Mouse (Mus musculus) intestine, embryonic 15.5 days (tissue): ENCODE measurements around the gene Dhx32. TPM values are rescaled to one million over a fixed set of nuclear protein-coding genes. Genes with fewer than 3 reads are reported as not detected.
A peak's percentile ranks its signal among the peaks of the same experiment; 100 is the strongest.

ENCODE experiments used
- ATAC-seq: fragments of 200-750 bp; cut with Nextera tagmentation; 2 replicates; pipeline ENCODE4 v1.8.0; 2017; ENCODE audit warnings: moderate TSS enrichment, moderate library complexity
- H3K27ac ChIP-seq: fragments of 300-500 bp; sonication (generic); 2 replicates; pipeline ENCODE4 v1.5.1; 2015; ENCODE audit warnings: mild to moderate bottlenecking, inconsistent platforms
- H3K27me3 ChIP-seq: fragments of 300-500 bp; sonication (generic); replicated peaks from 2 replicates; pipeline ENCODE4 v1.6.1; 2015; ENCODE audit warnings: inconsistent platforms
- H3K36me3 ChIP-seq: fragments of 300-500 bp; sonication (generic); 2 replicates; pipeline ENCODE4 v1.6.1; 2015; ENCODE audit warnings: inconsistent platforms
- H3K4me1 ChIP-seq: fragments of 300-500 bp; sonication (generic); replicated peaks from 2 replicates; pipeline ENCODE4 v1.6.1; 2015; ENCODE audit warnings: inconsistent platforms
- H3K4me2 ChIP-seq: fragments of 300-500 bp; sonication (generic); replicated peaks from 2 replicates; pipeline ENCODE4 v1.6.1; 2015; ENCODE audit warnings: mild to moderate bottlenecking, inconsistent platforms
- H3K4me3 ChIP-seq: fragments of 300-500 bp; sonication (generic); replicated peaks from 2 replicates; pipeline ENCODE4 v1.5.1; 2015; ENCODE audit warnings: inconsistent platforms
- H3K9ac ChIP-seq: fragments of 300-500 bp; sonication (generic); 2 replicates; pipeline ENCODE4 v1.6.1; 2015; ENCODE audit warnings: inconsistent platforms
- H3K9me3 ChIP-seq: fragments of 300-500 bp; sonication (generic); 2 replicates; pipeline ENCODE4 v1.6.1; 2016; ENCODE audit warnings: inconsistent platforms
- WGBS: fragments of 180-500 bp; shearing (Covaris S2); methylation state at CpG from one replicate; pipeline ENCODE4 v1.1.7; 2015; 5-methylcytosine and 5-hydroxymethylcytosine counted together
- polyA plus RNA-seq: library from polyadenylated mRNA; unstranded; fragments of >200 nt; fragmentation: Nextera tagmentation; extraction: Ambion mirVana; gene quantifications from 2 replicates; pipeline ENCODE4 v1.2.1, GENCODE M21; 2015

Dhx32 gene
- polyA plus RNA-seq, 1 experiment from 2014 or later: 76.2 TPM

DNA sequence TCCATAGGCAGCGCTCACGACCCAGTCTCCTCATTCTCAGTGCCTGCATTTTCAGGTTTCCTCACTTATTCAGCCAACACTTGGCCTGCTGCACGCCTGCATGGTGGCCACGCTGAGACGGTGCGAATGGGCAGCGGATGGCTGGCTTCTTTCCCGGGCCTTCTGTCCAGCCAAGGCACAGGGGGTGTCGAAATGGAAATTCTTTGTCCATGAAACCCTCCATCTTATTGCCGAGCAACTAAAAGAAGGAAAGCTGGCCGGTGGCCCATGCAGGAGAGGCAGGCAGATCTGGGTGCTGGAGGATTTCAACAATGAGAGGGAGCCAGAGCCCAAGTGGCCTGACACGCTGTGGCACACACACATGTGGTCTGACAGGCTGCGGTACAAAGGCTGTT lies 16.7 kb downstream of the Dhx32 start:
- H3K27me3 ChIP-seq: no peaks in the 10 kb centered on the region
- no peak overlapping the region for H3K27ac ChIP-seq
- no peaks in the 10 kb centered on the region for H3K9me3 ChIP-seq
- H3K9ac ChIP-seq: no peak overlapping the region
- 90% methylated on average over 13 of the region's 13 CpGs for WGBS
- ATAC-seq: no peak
- no peak overlapping the region for H3K4me3 ChIP-seq
- H3K36me3 ChIP-seq: no peaks in the 10 kb centered on the region
- H3K4me2 ChIP-seq: no peak overlapping the region
- H3K4me1 ChIP-seq: no peaks in the 10 kb centered on the region; the same call in 1 of the 2 replicates

DNA sequence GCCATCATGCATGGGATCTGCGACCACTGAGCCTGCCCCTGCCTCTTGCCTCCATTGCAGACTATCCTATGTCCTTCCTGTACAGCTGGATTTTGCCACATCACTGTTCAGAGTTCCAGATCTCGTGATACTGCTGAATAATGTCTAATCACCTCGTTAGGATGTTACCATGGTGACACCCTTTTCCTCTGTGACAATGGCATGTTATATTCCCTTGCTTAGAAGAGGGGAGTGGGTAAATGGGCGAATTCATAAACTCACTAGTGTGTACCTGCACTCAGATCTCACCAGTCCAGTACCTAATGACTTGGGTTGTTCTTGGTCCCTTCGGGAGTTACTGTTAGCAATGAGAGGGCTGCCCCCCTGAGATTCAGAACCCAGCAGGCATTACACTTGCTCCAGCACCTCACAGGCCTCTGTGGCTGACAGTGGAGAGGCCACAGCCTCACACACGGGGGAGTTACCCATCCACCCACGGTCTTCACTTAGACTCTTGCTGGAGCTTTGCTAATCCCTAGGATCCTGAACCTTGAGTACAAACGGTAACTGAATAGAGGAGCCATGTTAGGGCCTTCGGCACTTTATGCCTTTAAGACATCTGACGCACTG lies 17.2 kb downstream of the Dhx32 start:
- Histone ChIP-seq H3K36me3 (no peaks in the 10 kb centered on the region), H3K4me1 (no peaks in the 10 kb centered on the region; the same call in 1 of the 2 replicates), H3K4me2 (no peak overlapping the region), H3K27me3 (no peaks in the 10 kb centered on the region), H3K4me3 (no peak overlapping the region), H3K9ac (no peak overlapping the region), H3K9me3 (no peaks in the 10 kb centered on the region), H3K27ac (no peak overlapping the region)
- 78% methylated on average over 10 of the region's 10 CpGs for WGBS
- ATAC-seq: no peak

DNA sequence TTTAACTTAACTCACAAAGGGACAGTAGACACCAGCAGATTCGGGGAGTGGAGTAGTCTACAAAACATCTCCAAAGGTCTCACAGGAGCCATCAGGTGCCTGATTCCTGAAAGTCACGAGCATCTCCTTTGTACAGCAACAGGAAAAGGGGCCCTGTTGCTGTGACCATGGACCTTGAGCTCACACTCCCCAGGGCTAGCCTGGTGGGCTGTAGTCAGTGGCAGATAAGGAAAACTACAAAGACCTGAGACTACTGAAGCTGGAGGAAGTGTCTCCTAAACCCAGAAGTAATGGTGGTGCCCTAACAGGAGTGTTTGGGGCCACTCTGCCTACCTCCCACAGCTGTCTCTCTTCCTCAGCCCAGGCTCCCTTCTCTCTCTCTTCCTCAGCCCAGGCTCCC lies 18.1 kb downstream of the Dhx32 start:
- Histone ChIP-seq H3K27ac (peak overlapping the region; percentile 78), H3K27me3 (no peaks in the 10 kb centered on the region), H3K36me3 (no peaks in the 10 kb centered on the region), H3K9me3 (no peaks in the 10 kb centered on the region), H3K4me2 (no peak overlapping the region), H3K4me1 (peaks cover 6% of the 10 kb centered on the region; the same call in 1 of the 2 replicates), H3K4me3 (no peak overlapping the region), H3K9ac (no peak overlapping the region)
- ATAC-seq: peak; percentile 87
- 57% methylated on average over 2 of the region's 2 CpGs for WGBS

DNA sequence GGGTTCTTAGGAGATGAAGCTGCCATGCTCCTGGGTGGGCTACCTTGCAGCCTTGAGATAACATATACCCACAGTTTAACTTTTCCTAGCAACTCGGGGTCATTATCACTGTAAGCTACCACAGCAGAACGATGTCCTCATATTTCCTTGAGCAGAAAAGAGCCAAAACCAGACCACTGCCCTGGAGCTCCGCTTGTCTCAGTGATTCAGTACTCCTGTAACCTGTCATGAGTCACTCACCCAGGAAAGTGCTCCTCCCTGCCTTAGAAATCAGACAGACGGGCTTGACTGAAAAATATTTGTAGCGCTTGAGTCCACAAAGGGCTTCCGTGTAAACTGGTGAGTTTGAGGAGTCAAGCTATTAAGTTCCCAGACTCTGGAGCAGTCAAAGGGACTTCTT lies 19.8 kb downstream of the Dhx32 start:
- H3K4me1 ChIP-seq: peaks cover 7% of the 10 kb centered on the region; the same call in 1 of the 2 replicates
- peaks cover 5% of the 10 kb centered on the region; the same call in 1 of the 2 replicates for H3K36me3 ChIP-seq
- no peaks in the 10 kb centered on the region for H3K27me3 ChIP-seq
- 70% methylated on average over 6 of the region's 6 CpGs for WGBS
- H3K27ac ChIP-seq: no peak overlapping the region
- H3K4me2 ChIP-seq: no peak overlapping the region
- no peaks in the 10 kb centered on the region for H3K9me3 ChIP-seq
- H3K4me3 ChIP-seq: no peak overlapping the region
- no peak for ATAC-seq
- H3K9ac ChIP-seq: no peak overlapping the region

DNA sequence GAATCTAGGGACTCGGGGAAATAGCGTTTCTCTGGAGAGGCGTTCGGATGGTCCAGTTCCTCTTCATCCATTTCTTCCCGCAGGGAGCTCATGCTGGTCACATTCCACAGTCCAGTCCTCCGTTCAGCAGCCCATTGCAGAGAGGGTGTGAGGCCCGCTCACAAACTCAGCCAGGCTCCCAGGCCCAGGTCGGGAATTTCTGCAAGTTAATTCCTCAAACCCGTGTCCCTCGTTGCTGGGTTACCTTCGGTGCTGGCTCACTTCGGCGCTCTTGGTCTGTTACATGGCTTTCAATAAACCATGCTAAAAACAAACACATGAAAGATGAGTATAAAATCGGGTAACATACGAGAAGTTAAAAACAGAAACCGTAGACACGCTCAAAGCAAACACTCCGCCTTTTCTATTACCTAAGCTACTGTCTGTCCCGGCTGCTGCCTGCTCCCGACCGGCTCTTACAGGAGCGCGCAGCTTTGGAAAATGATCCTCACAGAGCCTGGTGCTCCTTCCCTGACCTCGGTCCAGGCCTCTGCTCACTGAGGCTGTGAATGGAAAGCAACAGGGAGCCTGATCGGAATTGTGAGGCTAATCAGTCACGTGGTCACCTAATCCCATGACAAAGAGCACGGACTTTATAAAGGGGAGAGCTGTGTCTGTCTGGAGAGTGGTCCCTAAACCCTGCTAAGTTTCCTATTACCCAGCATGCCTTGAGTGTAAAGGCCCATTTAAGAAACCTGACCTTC lies 22.7 kb downstream of the Dhx32 start:
- peaks cover 5% of the 10 kb centered on the region; the same call in 1 of the 2 replicates for H3K36me3 ChIP-seq
- no peaks in the 10 kb centered on the region for H3K9me3 ChIP-seq
- H3K4me2 ChIP-seq: peak overlapping the region; percentile 30; the same call in 1 of the 2 replicates
- H3K27me3 ChIP-seq: no peaks in the 10 kb centered on the region
- no peak overlapping the region; the same call in 1 of the 2 replicates for H3K9ac ChIP-seq
- WGBS: 23% methylated on average over 27 of the region's 27 CpGs
- peak overlapping the region; percentile 13; the same call in 1 of the 2 replicates for H3K27ac ChIP-seq
- H3K4me1 ChIP-seq: 0 out of 2 replicates have a peak, but pooled peaks cover 7% of the 10 kb centered on the region
- H3K4me3 ChIP-seq: no peak overlapping the region
- ATAC-seq: peak; percentile 62

DNA sequence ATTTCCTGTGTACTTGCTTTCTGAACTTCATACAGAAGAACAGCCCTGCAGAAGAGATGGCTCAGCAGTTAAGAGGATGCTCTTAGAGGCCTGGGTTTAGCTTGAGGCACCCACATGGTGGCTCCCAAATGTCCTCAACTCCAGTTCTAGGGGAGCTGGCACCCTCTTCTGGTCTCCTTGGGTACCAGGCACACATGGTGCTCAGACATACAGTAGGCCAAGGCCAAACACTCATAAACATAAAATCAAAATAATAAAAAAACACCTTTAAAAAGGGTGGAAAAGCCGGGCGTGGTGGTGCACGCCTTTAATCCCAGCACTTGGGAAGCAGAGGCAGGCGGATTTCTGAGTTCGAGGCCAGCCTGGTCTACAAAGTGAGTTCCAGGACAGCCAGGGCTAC lies 23.8 kb downstream of the Dhx32 start:
- 93% methylated on average over 5 of the region's 5 CpGs for WGBS
- Histone ChIP-seq H3K4me2 (no peak overlapping the region), H3K27me3 (no peaks in the 10 kb centered on the region), H3K9ac (no peak overlapping the region), H3K9me3 (no peaks in the 10 kb centered on the region), H3K4me3 (no peak overlapping the region), H3K27ac (no peak overlapping the region), H3K36me3 (peaks cover 5% of the 10 kb centered on the region; the same call in 1 of the 2 replicates), H3K4me1 (0 out of 2 replicates have a peak, but pooled peaks cover 7% of the 10 kb centered on the region)
- ATAC-seq: no peak

DNA sequence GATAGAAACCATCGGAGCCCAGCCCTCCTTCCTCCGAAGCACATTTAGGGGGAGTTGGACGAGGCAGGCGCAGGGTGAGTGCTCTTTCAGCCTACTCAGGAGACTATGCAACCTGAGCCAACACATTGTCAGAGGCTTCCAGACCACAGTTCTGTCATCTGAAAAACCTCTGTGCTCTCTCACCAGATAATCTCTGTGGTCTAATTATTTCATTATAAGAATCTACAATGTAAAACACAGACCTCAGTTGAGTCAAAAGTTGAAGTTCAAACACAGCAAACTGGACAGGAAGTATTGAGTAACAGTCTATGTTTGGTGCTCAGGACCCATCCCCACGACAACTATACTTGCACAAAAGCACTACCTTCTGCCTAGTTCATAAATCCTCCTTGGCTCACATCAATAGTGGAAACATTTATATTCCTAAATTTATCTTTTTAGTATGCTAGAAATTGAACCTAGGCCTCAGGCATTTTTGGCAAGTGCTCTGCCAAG lies 24.5 kb downstream of the Dhx32 start:
- 56% methylated on average over 5 of the region's 5 CpGs for WGBS
- Histone ChIP-seq H3K36me3 (peaks cover 5% of the 10 kb centered on the region; the same call in 1 of the 2 replicates), H3K4me2 (no peak overlapping the region), H3K27ac (no peak overlapping the region), H3K9ac (no peak overlapping the region), H3K4me3 (no peak overlapping the region), H3K27me3 (no peaks in the 10 kb centered on the region), H3K4me1 (0 out of 2 replicates have a peak, but pooled peaks cover 7% of the 10 kb centered on the region), H3K9me3 (no peaks in the 10 kb centered on the region)
- ATAC-seq: no peak

DNA sequence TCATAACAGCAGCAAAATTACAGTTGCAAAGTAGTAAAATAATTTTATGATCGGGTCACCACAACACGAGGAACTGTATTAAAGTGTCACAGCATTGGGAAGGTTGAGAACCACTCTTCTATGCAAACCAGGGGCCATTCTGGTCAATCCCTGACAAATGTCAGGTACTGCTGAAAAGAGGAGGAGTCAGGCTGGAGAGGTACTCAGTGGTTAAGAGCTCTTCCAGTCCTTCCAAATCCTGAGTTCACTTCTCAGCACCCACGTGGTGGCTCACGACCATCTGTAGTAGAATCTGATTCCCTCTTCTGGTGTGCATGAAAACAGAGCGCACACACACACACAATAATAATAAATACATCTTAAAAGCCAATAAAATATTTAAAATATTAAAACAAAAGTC lies 31.4 kb downstream of the Dhx32 start:
- Histone ChIP-seq H3K9ac (no peak overlapping the region), H3K36me3 (no peaks in the 10 kb centered on the region), H3K27ac (no peak overlapping the region), H3K4me2 (no peak overlapping the region), H3K4me3 (no peak overlapping the region), H3K4me1 (peaks cover 3% of the 10 kb centered on the region; the same call in 1 of the 2 replicates), H3K9me3 (no peaks in the 10 kb centered on the region), H3K27me3 (no peaks in the 10 kb centered on the region)
- no peak for ATAC-seq
- WGBS: 80% methylated on average over 5 of the region's 5 CpGs

DNA sequence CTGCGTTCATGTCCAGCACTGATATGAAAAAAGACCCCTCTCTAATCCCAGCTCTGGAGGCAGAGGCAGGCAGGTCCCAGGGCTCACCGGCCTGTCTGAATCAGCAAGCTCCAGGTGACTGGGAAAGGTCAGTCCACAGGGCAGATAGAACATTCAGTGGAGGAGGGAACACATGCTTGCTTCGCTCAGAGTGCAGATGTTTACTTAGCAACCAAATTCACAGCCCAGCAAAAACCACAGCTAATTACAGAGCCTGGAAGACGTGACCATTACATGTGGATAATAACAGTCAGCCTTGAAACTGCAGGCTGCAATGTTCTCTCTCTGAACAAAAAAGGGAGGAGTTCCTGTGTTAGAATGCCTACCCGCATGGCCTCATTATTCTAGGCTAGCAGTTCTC lies 31.9 kb downstream of the Dhx32 start:
- H3K4me1 ChIP-seq: peaks cover 3% of the 10 kb centered on the region; the same call in 1 of the 2 replicates
- no peaks in the 10 kb centered on the region for H3K36me3 ChIP-seq
- no peak overlapping the region for H3K4me2 ChIP-seq
- H3K9me3 ChIP-seq: no peaks in the 10 kb centered on the region
- 56% methylated on average over 5 of the region's 5 CpGs for WGBS
- no peak overlapping the region for H3K27ac ChIP-seq
- no peak overlapping the region for H3K4me3 ChIP-seq
- ATAC-seq: peak; percentile 79
- no peaks in the 10 kb centered on the region for H3K27me3 ChIP-seq
- no peak overlapping the region for H3K9ac ChIP-seq

DNA sequence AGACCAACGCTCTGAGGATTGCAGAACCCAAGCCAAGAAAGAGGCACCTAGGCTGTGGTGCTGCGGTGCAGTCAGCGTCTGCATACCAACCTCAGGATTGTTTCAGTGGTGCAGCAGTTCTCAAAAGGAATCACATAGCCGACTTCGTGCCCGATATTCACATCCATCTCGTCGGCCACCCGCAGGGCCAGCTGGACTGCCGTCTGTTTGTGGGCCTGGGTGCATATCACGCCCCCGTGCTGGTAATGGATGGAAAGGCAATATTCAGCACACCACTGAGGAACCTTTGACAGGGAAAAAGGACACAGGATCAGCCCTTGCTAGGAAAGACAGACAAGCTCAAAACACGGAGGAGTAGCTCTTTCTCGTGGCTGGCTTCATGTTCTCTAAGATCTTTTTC lies 33.8 kb downstream of the Dhx32 start:
- no peak overlapping the region for H3K4me3 ChIP-seq
- no peaks in the 10 kb centered on the region for H3K9me3 ChIP-seq
- H3K4me2 ChIP-seq: no peak overlapping the region
- no peak overlapping the region for H3K9ac ChIP-seq
- peaks cover 3% of the 10 kb centered on the region; the same call in 1 of the 2 replicates for H3K4me1 ChIP-seq
- H3K36me3 ChIP-seq: no peaks in the 10 kb centered on the region
- WGBS: 64% methylated on average over 14 of the region's 14 CpGs
- H3K27me3 ChIP-seq: no peaks in the 10 kb centered on the region
- H3K27ac ChIP-seq: no peak overlapping the region
- ATAC-seq: no peak

DNA sequence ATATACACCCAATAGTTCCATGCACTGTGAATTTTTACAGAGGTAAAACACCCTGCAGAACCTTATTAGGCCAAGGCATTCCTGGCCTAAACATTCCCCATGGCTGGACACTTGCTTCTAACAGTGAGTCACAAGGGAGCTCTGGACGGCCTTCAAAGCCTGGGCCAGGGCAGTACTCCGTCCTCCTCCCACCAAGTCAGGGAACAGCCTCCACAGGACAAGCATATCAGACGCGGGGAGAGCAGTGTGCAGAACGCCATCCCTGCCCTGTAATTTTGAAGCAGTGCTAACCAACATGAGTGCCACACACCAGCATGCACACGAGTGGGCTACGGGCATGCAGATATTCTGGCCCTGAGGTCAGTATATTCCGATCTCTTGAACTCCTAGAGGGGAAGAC lies 35.2 kb downstream of the Dhx32 start:
- H3K27ac ChIP-seq: 0 out of 2 replicates have a peak overlapping the region, but pooled peaks have one; percentile 33
- H3K9ac ChIP-seq: no peak overlapping the region
- no peak overlapping the region for H3K4me3 ChIP-seq
- H3K9me3 ChIP-seq: no peaks in the 10 kb centered on the region
- WGBS: 76% methylated on average over 8 of the region's 8 CpGs
- H3K4me2 ChIP-seq: no peak overlapping the region
- H3K36me3 ChIP-seq: no peaks in the 10 kb centered on the region
- no peaks in the 10 kb centered on the region for H3K27me3 ChIP-seq
- ATAC-seq: no peak
- peaks cover 3% of the 10 kb centered on the region; the same call in 1 of the 2 replicates for H3K4me1 ChIP-seq

DNA sequence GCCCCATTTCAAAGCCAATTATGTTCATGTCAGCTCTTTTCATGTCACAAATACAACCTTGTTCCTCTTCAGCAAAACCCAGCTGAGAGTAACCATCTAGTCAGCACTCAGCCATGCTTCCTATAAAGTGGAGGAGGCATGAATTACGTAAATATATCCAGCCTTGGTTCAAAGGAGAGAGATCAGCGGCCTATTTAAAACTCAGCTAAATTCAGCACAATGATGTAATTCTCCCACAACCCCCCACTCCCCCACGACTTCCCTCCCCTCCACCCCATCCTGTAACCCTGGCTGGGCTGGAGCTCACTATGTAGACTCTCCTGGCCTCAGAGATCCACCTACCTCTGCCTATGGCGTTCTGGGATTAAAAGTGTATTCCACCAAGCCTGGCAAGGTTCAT lies 37.8 kb downstream of the Dhx32 start:
- Histone ChIP-seq H3K9ac (no peak overlapping the region), H3K27me3 (no peaks in the 10 kb centered on the region), H3K4me3 (no peak overlapping the region), H3K9me3 (no peaks in the 10 kb centered on the region), H3K4me1 (no peaks in the 10 kb centered on the region), H3K36me3 (peaks cover 4% of the 10 kb centered on the region; the same call in 1 of the 2 replicates), H3K4me2 (no peak overlapping the region), H3K27ac (no peak overlapping the region)
- 49% methylated on average over 4 of the region's 4 CpGs for WGBS
- ATAC-seq: peak; percentile 37; the same call in 1 of the 2 replicates
